Mouse (Mus musculus) heart, postnatal 4 days (tissue): ENCODE results near the gene Gm10354. TPM values are rescaled to one million over a fixed set of nuclear protein-coding genes. Genes with fewer than 3 reads are reported as not detected.
"Not testable (repeated sequence)": the region's sequence is repeated elsewhere in the genome, so short reads cannot be mapped to it uniquely, and the experiment has no call there.

Source experiments
- DNase-seq: peaks from one replicate; pipeline ENCODE4 v3.0.0; 2021
- total RNA-seq, 2 experiments: library from RNA; stranded (reverse); gene quantifications; 2 replicates each; pipeline ENCODE4 v1.2.3; 2021

Gm10354 gene
- total RNA-seq, 2 experiments from 2014 or later, result not detected

- not testable (repeated sequence) for DNase-seq
Measured at GRCm38 (mm10) chr5:14953587-14953986, 25.1 kb downstream of the Gm10354 start.

GRCm38 (mm10) chr5:14952749-14953148 is 26.0 kb downstream of the Gm10354 start:
- DNase-seq, result not testable (repeated sequence)

- DNase-seq, result not testable (repeated sequence)
Measured at GRCm38 (mm10) chr5:14951822-14952221, 26.9 kb downstream of the Gm10354 start.

- peak; percentile 22 for DNase-seq
Measured at GRCm38 (mm10) chr5:14947482-14948198, 31.1 kb downstream of the Gm10354 start.

- not testable (repeated sequence) for DNase-seq
Measured at GRCm38 (mm10) chr5:14945524-14945923, 33.2 kb downstream of the Gm10354 start.

- not testable (repeated sequence) for DNase-seq
Measured at GRCm38 (mm10) chr5:14941043-14941442, 37.7 kb downstream of the Gm10354 start.

- not testable (repeated sequence) for DNase-seq
Measured at GRCm38 (mm10) chr5:14938329-14938728, 40.4 kb downstream of the Gm10354 start, which contains the start of gene Speer4e. Gene Speer4e (minus strand): TSS chr5:14938429.

GRCm38 (mm10) chr5:14933721-14934120 is 45.0 kb downstream of the Gm10354 start:
- DNase-seq, result not testable (repeated sequence)

GRCm38 (mm10) chr5:14927047-14927446 is 51.7 kb downstream of the Gm10354 start:
- not testable (repeated sequence) for DNase-seq

Other genes starting within 250 kb of the Gm10354 start
- not detected for gene Gm9758, start 64.0 kb downstream of the Gm10354 start, total RNA-seq
- gene Speer4e, start 40.5 kb downstream of the Gm10354 start, total RNA-seq, result not detected
- gene Gm17019, start 54.1 kb upstream of the Gm10354 start, total RNA-seq, result not detected